Comparison of ENCODE assay signal across 15 mouse cellular contexts in genomic region chr3:73611421-73611820, GRCm38 (mm10).
DNase-seq lines count a peak whose midpoint lies in the region.
"Had no signal": no experiment of that assay in that cellular context is flagged by ENCODE, and none has a peak within 500 bp of the region (broad histone marks: within the 10 kb centered on the region; RNA-seq: fewer than 3 reads in every experiment).

No protein-coding gene starts in this region.

- DNase-seq in layer of hippocampus, adult 11-12 months (ENCODE audit: low spot score): peak; percentile 15
- no peak for DNase-seq in layer of hippocampus, postnatal 25 days (ENCODE audit: extremely low spot score in 1 of 2, low spot score in 1 of 2)
- peak; percentile 7 to 68 for DNase-seq in left cerebral cortex, adult 9 months (ENCODE audit: low spot score in 2 of 2)
- no peak for DNase-seq in left cerebral cortex, adult 18-20 months (ENCODE audit: low spot score in 2 of 2)
- DNase-seq in right cerebral cortex, adult 2 months (ENCODE audit: low spot score in 2 of 2): peak; percentile 20 to 23
- DNase-seq in right cerebral cortex, postnatal 4 days: no peak
- peak; percentile 67 for DNase-seq in telencephalon, adult 2 months (ENCODE audit: low read depth, low spot score)
- no peak for DNase-seq in cerebellum, postnatal 4 days (ENCODE audit: low spot score in 2 of 2)
- DNase-seq: adrenal gland, adult 2 months; adrenal gland, postnatal 36 days; cerebellum, adult 11-12 months; cerebellum, adult 9-10 months; cerebellum, postnatal 25 days; gastrocnemius, adult 2 months; gastrocnemius, postnatal 25 days had no signal

Comparison
In these comparisons a context has a peak if more than half of its experiments do, and no peak if none do; other contexts are left out.
1. DNase-seq: peak in layer of hippocampus, adult 11-12 months (single experiment), left cerebral cortex, adult 9 months (2 of 2), right cerebral cortex, adult 2 months (2 of 2) and telencephalon, adult 2 months (single experiment); none in layer of hippocampus, postnatal 25 days (0 of 2), left cerebral cortex, adult 18-20 months (0 of 2), right cerebral cortex, postnatal 4 days (single experiment) and cerebellum, postnatal 4 days (0 of 2).